Mouse (Mus musculus): ENCODE results near the gene Hal.

GRCm38 (mm10) chr10:93541585-93541984 is 53.0 kb downstream of the Hal start:
- no peak for TF ChIP-seq NELFE (IDR thresholded peaks at IDR 0.05; ENCODE audit: low read depth, low read length)
- no peak for TF ChIP-seq USF1 (IDR thresholded peaks at IDR 0.05; ENCODE audit: low read depth, low read length)
- no peak for TF ChIP-seq ZMIZ1 (IDR thresholded peaks at IDR 0.05; ENCODE audit: low read depth, low read length)

Data from CH12.LX (cell line).